In genomic region chr2:102252651-102253050, GRCm38 (mm10) we compare ENCODE assay signal across 13 mouse cellular contexts.
DNase-seq lines count a peak whose midpoint lies in the region; ATAC-seq and TF ChIP-seq lines count a peak whose summit lies in the region.
"Had no signal": no experiment of that assay in that cellular context is flagged by ENCODE, and none has a peak within 500 bp of the region (broad histone marks: within the 10 kb centered on the region; RNA-seq: fewer than 3 reads in every experiment).

No protein-coding gene starts in this region.

- ATAC-seq in forebrain, embryonic 16.5 days, result 0 out of 2 replicates have a peak, but pooled peaks have one; percentile 12
- ATAC-seq in forebrain, embryonic 15.5 days (replicated peaks), result no peak
- ATAC-seq in erythroid progenitor cell, adult 5-6 weeks (replicated peaks; ENCODE audit: low FRiP score, poor library complexity, severe bottlenecking), result no peak

- WGBS in forebrain, embryonic 16.5 days, result 56% methylated on average over 4 of the region's 4 CpGs
- WGBS in forebrain, embryonic 15.5 days, result 61% methylated on average over 4 of the region's 4 CpGs

- DNase-seq in layer of hippocampus, adult 9-11 months, result peak; percentile 53
- no peak for DNase-seq in layer of hippocampus, postnatal 36 days
- peak; percentile 45 for DNase-seq in adrenal gland, adult 2 months
- DNase-seq in left cerebral cortex, adult 2 months (ENCODE audit: extremely low spot score in 1 of 2, low spot score in 2 of 2), result no peak
- no peak for DNase-seq in ovary, postnatal 10 days (ENCODE audit: low spot score)
- DNase-seq: gastrocnemius, postnatal 25 days; kidney, postnatal 25 days; spleen, adult 18-20 months had no signal

- no peaks in the 10 kb centered on the region for H3K9me3 ChIP-seq in forebrain, embryonic 16.5 days (ENCODE audit: control insufficient read depth, low read length)
- no peaks in the 10 kb centered on the region for H3K9me3 ChIP-seq in forebrain, embryonic 15.5 days
- H3K9me3 ChIP-seq: forebrain, embryonic 10.5 days; hindbrain, embryonic 15.5 days had no signal

- no peaks in the 10 kb centered on the region for H3K27me3 ChIP-seq in forebrain, embryonic 16.5 days (replicated peaks; ENCODE audit: control insufficient read depth, insufficient read depth, low read length)
- H3K27me3 ChIP-seq in forebrain, embryonic 15.5 days, result no peaks in the 10 kb centered on the region
- H3K27me3 ChIP-seq: hindbrain, embryonic 15.5 days had no signal

- H3K27ac ChIP-seq in forebrain, embryonic 16.5 days (ENCODE audit: low read length), result no peak overlapping the region
- H3K27ac ChIP-seq in forebrain, embryonic 15.5 days (replicated peaks), result no peak overlapping the region
- H3K27ac ChIP-seq in left cerebral cortex, adult 2 months, result peak overlapping the region; percentile 53
- H3K27ac ChIP-seq: forebrain, embryonic 10.5 days; hindbrain, embryonic 15.5 days had no signal

- intact Hi-C loops in left cerebral cortex, adult 2 months (cut with DNase I), result loop anchor here (5.0 kb wide), 2 partner anchors 50 to 220 kb away; no protein-coding TSS in a partner anchor

- no peak overlapping the region for H3K4me2 ChIP-seq in forebrain, embryonic 16.5 days (ENCODE audit: low read length)
- H3K4me2 ChIP-seq in forebrain, embryonic 15.5 days (replicated peaks), result no peak overlapping the region
- H3K4me2 ChIP-seq: hindbrain, embryonic 15.5 days had no signal

- H3K4me1 ChIP-seq in forebrain, embryonic 16.5 days (replicated peaks; ENCODE audit: control insufficient read depth, insufficient read depth, low read length), result peaks cover 4% of the 10 kb centered on the region
- peaks cover 5% of the 10 kb centered on the region for H3K4me1 ChIP-seq in forebrain, embryonic 15.5 days

- H3K4me3 ChIP-seq in forebrain, embryonic 16.5 days (replicated peaks; ENCODE audit: low read length), result no peak overlapping the region
- H3K4me3 ChIP-seq in forebrain, embryonic 15.5 days, result no peak overlapping the region
- no peak overlapping the region for H3K4me3 ChIP-seq in left cerebral cortex, adult 2 months
- H3K4me3 ChIP-seq: forebrain, embryonic 10.5 days; hindbrain, embryonic 15.5 days had no signal

- no peak for TF ChIP-seq CTCF in left cerebral cortex, adult 2 months (IDR thresholded peaks at IDR 0.05)

- no peaks in the 10 kb centered on the region for H3K36me3 ChIP-seq in forebrain, embryonic 16.5 days (ENCODE audit: control insufficient read depth, insufficient read depth)
- no peaks in the 10 kb centered on the region for H3K36me3 ChIP-seq in forebrain, embryonic 15.5 days
- H3K36me3 ChIP-seq: forebrain, embryonic 10.5 days; hindbrain, embryonic 15.5 days had no signal

- H3K9ac ChIP-seq in forebrain, embryonic 16.5 days (replicated peaks; ENCODE audit: low read depth, low read length), result no peak overlapping the region
- H3K9ac ChIP-seq in forebrain, embryonic 15.5 days (replicated peaks), result no peak overlapping the region
- H3K9ac ChIP-seq: hindbrain, embryonic 15.5 days had no signal

Comparison
In these comparisons a context has a peak if more than half of its experiments do, and no peak if none do; other contexts are left out.
1. DNase-seq: peak in layer of hippocampus, adult 9-11 months (single experiment) and adrenal gland, adult 2 months (single experiment); none in layer of hippocampus, postnatal 36 days (0 of 2), left cerebral cortex, adult 2 months (0 of 2) and ovary, postnatal 10 days (single experiment).